28 mouse cellular contexts compared by ENCODE assay signal in the genomic region with DNA sequence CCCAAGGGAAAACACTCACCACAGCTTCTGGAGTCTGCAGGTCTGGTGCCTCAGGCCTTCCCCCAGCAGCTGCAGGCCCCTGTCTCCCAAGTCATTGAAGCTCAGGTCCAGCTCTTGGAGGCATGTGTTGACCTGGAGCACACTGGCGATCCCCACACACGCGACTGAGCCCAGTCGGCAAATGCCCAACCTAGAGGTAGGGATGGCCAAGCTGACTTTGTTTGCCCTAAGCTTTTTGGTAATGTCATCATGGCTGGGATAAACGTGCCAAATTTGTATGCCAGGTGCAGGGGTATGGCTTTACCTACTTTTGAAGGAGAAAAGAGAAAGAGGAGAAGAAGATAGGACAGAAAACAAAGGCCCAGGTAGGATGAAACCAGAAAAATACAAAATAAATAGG. TPM values are rescaled to one million over a fixed set of nuclear protein-coding genes. Genes with fewer than 3 reads are reported as not detected.
DNase-seq lines count a peak whose midpoint lies in the region; TF ChIP-seq lines count a peak whose summit lies in the region.
"Had no signal": no experiment of that assay in that cellular context is flagged by ENCODE, and none has a peak within 500 bp of the region (broad histone marks: within the 10 kb centered on the region; RNA-seq: fewer than 3 reads in every experiment).

No protein-coding gene starts in this region.

- in situ Hi-C loops in ES-E14 (cut with MboI; ENCODE audit: low sequenced_read_pairs in 2 of 2, unreplicated experiment in 2 of 2): no loop called here

- peaks cover 12% of the 10 kb centered on the region for H3K36me3 ChIP-seq in liver, adult 2 months (ENCODE audit: control insufficient read depth, insufficient read depth, low read length)
- no peaks in the 10 kb centered on the region for H3K36me3 ChIP-seq in E14TG2a.4 (ENCODE audit: insufficient read depth, low read length)
- no peaks in the 10 kb centered on the region for H3K36me3 ChIP-seq in ES-E14 (ENCODE audit: control insufficient read depth, insufficient read depth, low read length, poor library complexity, severe bottlenecking)
- H3K36me3 ChIP-seq: embryonic facial prominence, embryonic 10.5 days; embryonic facial prominence, embryonic 12.5 days; forebrain, embryonic 15.5 days had no signal

- H3K4me3 ChIP-seq in liver, adult 2 months (ENCODE audit: insufficient read depth, low read depth, low read length): peak overlapping the region; percentile 52
- 0 out of 2 replicates have a peak overlapping the region, but pooled peaks have one; percentile 23 for H3K4me3 ChIP-seq in E14TG2a.4 (replicated peaks; ENCODE audit: low read length)
- H3K4me3 ChIP-seq in ES-E14 (ENCODE audit: insufficient read depth in 1 of 2, low read depth in 1 of 2, low read length in 2 of 2, poor library complexity in 1 of 2, severe bottlenecking in 1 of 2): no peak overlapping the region
- H3K4me3 ChIP-seq: embryonic facial prominence, embryonic 10.5 days; embryonic facial prominence, embryonic 12.5 days; forebrain, embryonic 13.5 days; forebrain, embryonic 15.5 days had no signal

- peak; percentile 77; the same call in 1 of the 2 replicates for TF ChIP-seq POLR2A in liver, adult 2 months (IDR thresholded peaks at IDR 0.05; ENCODE audit: extremely low read depth, insufficient read depth, low read length)

- no peak for TF ChIP-seq CTCF in liver, adult 2 months (IDR thresholded peaks at IDR 0.05; ENCODE audit: low read depth, low read length)
- no peak for TF ChIP-seq CTCF in E14TG2a.4 (conservative IDR thresholded peaks at IDR 0.05; ENCODE audit: low read length)

- H3K9me3 ChIP-seq in E14TG2a.4 (ENCODE audit: low read length) (no peaks in the 10 kb centered on the region), ES-E14 (ENCODE audit: control insufficient read depth, insufficient read depth, low read depth, low read length) (no peaks in the 10 kb centered on the region)
- H3K9me3 ChIP-seq: embryonic facial prominence, embryonic 12.5 days; forebrain, embryonic 13.5 days; forebrain, embryonic 15.5 days had no signal

- peak; percentile 97 for DNase-seq in liver, adult 2 months (ENCODE audit: extremely low read depth, low read depth, low spot score)
- DNase-seq in liver (no peak), ES-E14 (ENCODE audit: low read depth, low spot score) (no peak)
- DNase-seq in thymus, postnatal 4 days: no peak
- DNase-seq: adrenal gland, adult 2 months; adrenal gland, postnatal 10 days; adrenal gland, postnatal 25 days; B cell, adult 2 months; cerebellum, adult 11 months; cerebellum, adult 18-20 months; cerebellum, adult 8-10 months; cerebellum, adult 9-11 months; cerebellum, postnatal 14 days; cerebellum, postnatal 36 days; embryo, embryonic 11 days; forebrain, postnatal 0 days had no signal

- WGBS in liver, adult 2 months: 8% methylated on average over 5 of the region's 5 CpGs

- peaks cover 17% of the 10 kb centered on the region for H3K4me1 ChIP-seq in liver, adult 2 months (ENCODE audit: control insufficient read depth, insufficient read depth, low read length)
- H3K4me1 ChIP-seq in E14TG2a.4 (replicated peaks; ENCODE audit: low read depth, low read length) (peaks cover 45% of the 10 kb centered on the region), ES-E14 (ENCODE audit: control insufficient read depth in 2 of 2, insufficient read depth in 2 of 2, low read length in 2 of 2, poor library complexity in 1 of 2) (peaks cover 0 to 4% of the 10 kb centered on the region in 2 experiments; a peak in 1 of 4 replicates)
- H3K4me1 ChIP-seq: embryonic facial prominence, embryonic 10.5 days; embryonic facial prominence, embryonic 12.5 days; forebrain, embryonic 13.5 days; forebrain, embryonic 15.5 days had no signal

- H3K79me2 ChIP-seq in liver, adult 2 months (ENCODE audit: control insufficient read depth, insufficient read depth, low read length): no peaks in the 10 kb centered on the region; the same call in 1 of the 2 replicates

- H3K27ac ChIP-seq in liver, adult 2 months (replicated peaks; ENCODE audit: insufficient read depth, low read depth, low read length): peak overlapping the region; percentile 90
- peak overlapping the region; percentile 54; the same call in 1 of the 2 replicates for H3K27ac ChIP-seq in ES-E14 (ENCODE audit: insufficient read depth, low read depth, low read length, poor library complexity, severe bottlenecking)
- H3K27ac ChIP-seq: embryonic facial prominence, embryonic 10.5 days; embryonic facial prominence, embryonic 12.5 days; forebrain, embryonic 13.5 days; forebrain, embryonic 15.5 days had no signal

- H3K9ac ChIP-seq in liver, adult 2 months (ENCODE audit: low read depth, low read length): peak overlapping the region; percentile 66
- no peak overlapping the region for H3K9ac ChIP-seq in ES-E14 (ENCODE audit: insufficient read depth, low read depth, low read length, poor library complexity, severe bottlenecking)
- H3K9ac ChIP-seq: embryonic facial prominence, embryonic 12.5 days; forebrain, embryonic 13.5 days; forebrain, embryonic 15.5 days; forebrain, postnatal 0 days had no signal

- H3K27me3 ChIP-seq in liver, adult 2 months (ENCODE audit: control insufficient read depth, insufficient read depth, low read length): no peaks in the 10 kb centered on the region
- no peaks in the 10 kb centered on the region for H3K27me3 ChIP-seq in E14TG2a.4 (ENCODE audit: insufficient read depth, low read length)
- H3K27me3 ChIP-seq: CH12.LX; embryonic facial prominence, embryonic 12.5 days; forebrain, embryonic 13.5 days; forebrain, embryonic 15.5 days had no signal

TF ChIP-seq in ES-E14, 5 proteins besides CTCF, POLR2A, EP300 and RAD21:
- TF ChIP-seq ZNF384 (IDR thresholded peaks at IDR 0.05; ENCODE audit: low read depth, low read length): no peak
- no peak for TF ChIP-seq HCFC1 (IDR thresholded peaks at IDR 0.05; ENCODE audit: borderline replicate concordance, insufficient read depth, low read length)
- TF ChIP-seq CHD2 (IDR thresholded peaks at IDR 0.05; ENCODE audit: low read depth, low read length): no peak

RNA-seq across cellular contexts. Expression of gene Nlrp12, which starts 21.2 kb away (rescaled TPM):
- total RNA-seq in liver, adult 2 months (2014; rRNA removed): 5.8 and 7.0 TPM in 2 replicates
- 1.4 and 2.6 TPM in 2 replicates for polyA plus RNA-seq in liver, adult 2 months (2012; rRNA removed)
- 3.7 and 8.0 TPM in 2 replicates for total RNA-seq in ES-E14 (2012; rRNA removed)
- total RNA-seq: adrenal gland, adult 2 months; adrenal gland, postnatal 25 days; CH12.LX; forebrain, postnatal 0 days; MEL had no signal
- polyA plus RNA-seq: brain, embryonic 14.5 days; CD4-positive, CD25-positive, alpha-beta regulatory T cell, adult 4 months; forebrain, embryonic 11.5 days; forebrain, embryonic 13.5 days; forebrain, embryonic 15.5 days had no signal

RNA-seq across cellular contexts. Expression of gene AU018091, which starts 59.4 kb away (rescaled TPM):
- total RNA-seq in liver, adult 2 months (2014; rRNA removed): not detected in 2 replicates
- not detected in 2 replicates for polyA plus RNA-seq in liver, adult 2 months (2012; rRNA removed)
- total RNA-seq in ES-E14 (2012; rRNA removed): 198 and 373 TPM in 2 replicates
- total RNA-seq: adrenal gland, adult 2 months; adrenal gland, postnatal 10 days; adrenal gland, postnatal 25 days; adrenal gland, postnatal 4 days; common myeloid progenitor, adult 5-6 weeks; forebrain, postnatal 0 days; MEL had no signal
- polyA plus RNA-seq: adrenal gland, adult 2 months; CD4-positive, CD25-positive, alpha-beta regulatory T cell, adult 4 months; forebrain, embryonic 13.5 days; forebrain, embryonic 15.5 days; forebrain, postnatal 0 days had no signal

Comparison
In these comparisons a context has a peak if more than half of its experiments do, and no peak if none do; other contexts are left out.
1. H3K4me3 ChIP-seq: peak in liver, adult 2 months (single experiment) and E14TG2a.4 (single experiment); none in ES-E14 (0 of 2).
2. RNA of gene AU018091, which starts 59.4 kb away (total RNA-seq): 198 to 373 TPM in ES-E14; not detected in liver, adult 2 months; every median in the first group is over 100 times any median in the second.